Mouse (Mus musculus) kidney, adult 2 months (tissue): ENCODE results near the gene Gm13090. TPM values are rescaled to one million over a fixed set of nuclear protein-coding genes. Genes with fewer than 3 reads are reported as not detected.

Source experiments
- DNase-seq: peaks from one replicate; pipeline ENCODE4 v3.0.0; 2021
- H3K27ac ChIP-seq: fragments of 200-500 bp; 2 replicates; pipeline ENCODE4 v1.5.1; 2012; ENCODE audit warnings: low read depth, low read length, control low read depth, inconsistent platforms; ENCODE audit not compliant: insufficient read depth
- H3K27me3 ChIP-seq: fragments of 200-500 bp; replicated peaks from 2 replicates; pipeline ENCODE4 v1.6.1; 2012; ENCODE audit warnings: mild to moderate bottlenecking, moderate library complexity, low read length, inconsistent platforms; ENCODE audit not compliant: control insufficient read depth, insufficient read depth
- H3K36me3 ChIP-seq: fragments of 200-500 bp; 2 replicates; pipeline ENCODE4 v1.6.1; 2012; ENCODE audit warnings: mild to moderate bottlenecking, moderate library complexity, low read length, inconsistent platforms; ENCODE audit not compliant: control insufficient read depth, insufficient read depth
- H3K4me1 ChIP-seq: fragments of 200-500 bp; 2 replicates; pipeline ENCODE4 v1.6.1; 2011; ENCODE audit warnings: low read length; ENCODE audit not compliant: control insufficient read depth, insufficient read depth
- H3K4me3 ChIP-seq: fragments of 200-500 bp; 2 replicates; pipeline ENCODE4 v1.5.1; 2011; ENCODE audit warnings: mild to moderate bottlenecking, low read depth, low read length, control low read depth; ENCODE audit not compliant: insufficient read depth
- CTCF ChIP-seq: fragments of 200-500 bp; conservative IDR thresholded peaks from 2 replicates; pipeline ENCODE4 v1.5.1; 2011; ENCODE audit warnings: low read depth, mild to moderate bottlenecking, control low read depth, low read length, moderate library complexity, mixed read lengths; ENCODE audit not compliant: insufficient read depth, insufficient read length
- POLR2A ChIP-seq: fragments of 200-500 bp; IDR thresholded peaks from one replicate; pipeline ENCODE4 v1.6.1; 2011; ENCODE audit warnings: low read depth, low read length, control low read depth
- WGBS: fragments of 180-500 bp; shearing (Covaris S2); methylation state at CpG from one replicate; pipeline ENCODE4 v1.1.7; 2018; 5-methylcytosine and 5-hydroxymethylcytosine counted together
- polyA plus RNA-seq: library from polyadenylated mRNA; depleted of rRNA; stranded (reverse); fragments of >200 nt; gene quantifications from 2 replicates; pipeline ENCODE4 v1.2.3, GENCODE M21; 2012; rRNA removed

Gene Gm13090
- polyA plus RNA-seq, 1 experiment = not detected

GRCm38 (mm10) chr4:151138586-151138985 lies 49.2 kb downstream of the Gm13090 start:
- H3K27ac ChIP-seq = no peak overlapping the region
- no peaks in the 10 kb centered on the region for H3K36me3 ChIP-seq
- no peak for TF ChIP-seq CTCF
- TF ChIP-seq POLR2A = no peak
- H3K27me3 ChIP-seq = no peaks in the 10 kb centered on the region
- no peak overlapping the region for H3K4me3 ChIP-seq
- WGBS = 24% methylated on average over 2 of the region's 2 CpGs
- H3K4me1 ChIP-seq = no peaks in the 10 kb centered on the region
- DNase-seq = no peak

- Histone ChIP-seq H3K36me3 (no peaks in the 10 kb centered on the region), H3K27ac (no peak overlapping the region), H3K4me3 (no peak overlapping the region), H3K27me3 (no peaks in the 10 kb centered on the region), H3K4me1 (no peaks in the 10 kb centered on the region)
- DNase-seq = peak; percentile 69
- WGBS = 11% methylated on average over 20 of the region's 20 CpGs
- peak; percentile 71 for TF ChIP-seq CTCF
- TF ChIP-seq POLR2A = no peak
Observed at GRCm38 (mm10) chr4:151139053-151139840, 49.9 kb downstream of the Gm13090 start.

- TF ChIP-seq CTCF (no peak), POLR2A (no peak)
- no peak overlapping the region for H3K27ac ChIP-seq
- H3K4me3 ChIP-seq = no peak overlapping the region
- DNase-seq = no peak
- H3K4me1 ChIP-seq = no peaks in the 10 kb centered on the region
- H3K36me3 ChIP-seq = no peaks in the 10 kb centered on the region
- WGBS = 8% methylated on average over 20 of the region's 20 CpGs
- H3K27me3 ChIP-seq = no peaks in the 10 kb centered on the region
Observed at GRCm38 (mm10) chr4:151140368-151140982, 51.1 kb downstream of the Gm13090 start.

Other genes with a start within 250 kb of the Gm13090 start
- gene Errfi1, start 235.7 kb upstream of the Gm13090 start, polyA plus RNA-seq = 230 TPM in 2 replicates
- gene Park7, start 175.1 kb upstream of the Gm13090 start, polyA plus RNA-seq = 314 and 444 TPM in 2 replicates
- gene Tnfrsf9, start 175.0 kb upstream of the Gm13090 start, polyA plus RNA-seq = 0.14 and 0.86 TPM in 2 replicates
- gene Uts2, start 92.5 kb upstream of the Gm13090 start, polyA plus RNA-seq = not detected in 2 replicates
- gene Per3, start 44.9 kb upstream of the Gm13090 start, polyA plus RNA-seq = 13.1 and 14.1 TPM in 2 replicates
- gene Vamp3, start 31.6 kb upstream of the Gm13090 start, polyA plus RNA-seq = 29.4 and 40.6 TPM in 2 replicates